Mouse (Mus musculus) CH12.LX (cell line): ENCODE measurements at regions not wholly inside any gene's neighbourhood (a gene's known extent, or its start where the extent isn't known, plus 50 kb on each side); places are given as distances from the start of the nearest gene placed in this dataset.

Experiments used
- DNase-seq: peaks from one replicate; pipeline ENCODE4 v3.0.0-alpha.2; 2013; ENCODE audit errors: extremely low read depth
- H3K27ac ChIP-seq: 2 replicates; pipeline ENCODE4 v1.5.1; 2012; ENCODE audit warnings: low read depth, mild to moderate bottlenecking, control low read depth, moderate library complexity; ENCODE audit not compliant: insufficient read depth
- H3K27me3 ChIP-seq: replicated peaks from 2 replicates; pipeline ENCODE3; 2012; ENCODE audit warnings: inconsistent platforms
- H3K36me3 ChIP-seq, 2 experiments: replicated peaks in 1 of 2; 2 replicates each; pipeline versions ENCODE3 to v1.6.1; 2012; ENCODE audit warnings: inconsistent platforms in 1 of 2, low read length in 1 of 2, mild to moderate bottlenecking in 1 of 2, mixed read lengths in 1 of 2, moderate library complexity in 1 of 2; ENCODE audit not compliant: control insufficient read depth in 1 of 2, insufficient read depth in 1 of 2
- H3K4me1 ChIP-seq, 2 experiments: 2 replicates each; pipeline ENCODE4 v1.6.1; 2012; ENCODE audit warnings: inconsistent platforms in 1 of 2, moderate library complexity in 1 of 2; ENCODE audit not compliant: insufficient read depth in 2 of 2, control insufficient read depth in 1 of 2
- H3K4me2 ChIP-seq: 2 replicates; pipeline ENCODE4 v1.6.1; 2012; ENCODE audit warnings: low read depth, mild to moderate bottlenecking, control low read depth; ENCODE audit not compliant: poor library complexity, insufficient read depth, severe bottlenecking
- H3K4me3 ChIP-seq, 3 experiments: fragments of 150-350 bp in 1 of 3; sonication (generic) in 1 of 3; replicated peaks in 1 of 3; 2 replicates each; pipeline versions ENCODE3 to v1.5.1; 2011 to 2012; ENCODE audit warnings: low read depth in 2 of 3, low read length in 2 of 3, mild to moderate bottlenecking in 2 of 3, moderate library complexity in 2 of 3, control low read depth in 1 of 3, improper control_type of control experiment in 1 of 3, inconsistent platforms in 1 of 3, mixed read lengths in 1 of 3; ENCODE audit not compliant: poor library complexity in 1 of 3
- H3K79me2 ChIP-seq: replicated peaks from 2 replicates; pipeline ENCODE4 v1.6.1; 2012; ENCODE audit warnings: mild to moderate bottlenecking, moderate library complexity; ENCODE audit not compliant: control insufficient read depth, poor library complexity, insufficient read depth, severe bottlenecking; ENCODE audit errors: extremely low read depth
- H3K9ac ChIP-seq: 2 replicates; pipeline ENCODE4 v1.6.1; 2012; ENCODE audit warnings: low read depth, mild to moderate bottlenecking, control low read depth, moderate library complexity; ENCODE audit not compliant: insufficient read depth
- H3K9me3 ChIP-seq: replicated peaks from 2 replicates; pipeline ENCODE3; 2012; ENCODE audit warnings: low read length, inconsistent platforms, mixed read lengths
- BHLHE40 ChIP-seq: IDR thresholded peaks from 2 replicates; pipeline ENCODE4 v1.6.1; 2011; ENCODE audit warnings: mild to moderate bottlenecking, low read depth, low read length, improper control_type of control experiment
- CHD1 ChIP-seq: IDR thresholded peaks from 2 replicates; pipeline ENCODE4 v1.6.1; 2012; ENCODE audit warnings: low read depth, low read length, improper control_type of control experiment, inconsistent platforms
- CHD2 ChIP-seq: IDR thresholded peaks from 2 replicates; pipeline ENCODE4 v1.6.1; 2011; ENCODE audit warnings: low read length, improper control_type of control experiment
- CTCF ChIP-seq, 2 experiments: IDR thresholded peaks in 1 of 2; conservative IDR thresholded peaks in 1 of 2; 2 replicates each; pipeline ENCODE4 v1.5.1; 2011 to 2012; ENCODE audit warnings: low read depth in 2 of 2, low read length in 2 of 2, improper control_type of control experiment in 1 of 2, inconsistent platforms in 1 of 2, mild to moderate bottlenecking in 1 of 2, moderate library complexity in 1 of 2
- E2F4 ChIP-seq: IDR thresholded peaks from 2 replicates; pipeline ENCODE4 v1.6.1; 2011; ENCODE audit warnings: low read depth, low read length, improper control_type of control experiment; ENCODE audit not compliant: insufficient replicate concordance
- ELF1 ChIP-seq: IDR thresholded peaks from 2 replicates; pipeline ENCODE4 v1.6.1; 2014; ENCODE audit warnings: low read depth, mild to moderate bottlenecking, inconsistent platforms, low read length, improper control_type of control experiment
- EP300 ChIP-seq: IDR thresholded peaks from 2 replicates; pipeline ENCODE4 v1.6.1; 2011; ENCODE audit warnings: low read length, improper control_type of control experiment
- ETS1 ChIP-seq: conservative IDR thresholded peaks from 2 replicates; pipeline ENCODE4 v1.6.1; 2012; ENCODE audit warnings: low read depth, mild to moderate bottlenecking, inconsistent platforms, low read length, improper control_type of control experiment, moderate library complexity
- GABPA ChIP-seq: IDR thresholded peaks from 2 replicates; pipeline ENCODE4 v1.6.1; 2012; ENCODE audit warnings: low read depth, low read length, improper control_type of control experiment, inconsistent platforms; ENCODE audit not compliant: insufficient replicate concordance
- HCFC1 ChIP-seq: IDR thresholded peaks from 2 replicates; pipeline ENCODE4 v1.6.1; 2012; ENCODE audit warnings: low read depth, mild to moderate bottlenecking, inconsistent platforms, low read length, improper control_type of control experiment
- IRF4 ChIP-seq: IDR thresholded peaks from 2 replicates; pipeline ENCODE4 v1.6.1; 2014; ENCODE audit warnings: low read depth, mild to moderate bottlenecking, inconsistent platforms, low read length, improper control_type of control experiment
- JUN ChIP-seq: IDR thresholded peaks from 2 replicates; pipeline ENCODE4 v1.6.1; 2011; ENCODE audit warnings: low read depth, mild to moderate bottlenecking, low read length, improper control_type of control experiment, moderate library complexity; ENCODE audit not compliant: insufficient read depth
- JUND ChIP-seq: conservative IDR thresholded peaks from 2 replicates; pipeline ENCODE4 v1.6.1; 2011; ENCODE audit warnings: low read depth, low read length, improper control_type of control experiment
- KAT2A ChIP-seq: IDR thresholded peaks from 2 replicates; pipeline ENCODE4 v1.6.1; 2012; ENCODE audit warnings: low read length, improper control_type of control experiment, inconsistent platforms; ENCODE audit not compliant: insufficient replicate concordance
- MAFK ChIP-seq: IDR thresholded peaks from 2 replicates; pipeline ENCODE4 v1.6.1; 2011; ENCODE audit warnings: low read length, improper control_type of control experiment; ENCODE audit not compliant: insufficient replicate concordance
- MAX ChIP-seq: IDR thresholded peaks from 2 replicates; pipeline ENCODE4 v1.6.1; 2011; ENCODE audit warnings: low read length, improper control_type of control experiment
- MAZ ChIP-seq: IDR thresholded peaks from 2 replicates; pipeline ENCODE4 v1.6.1; 2012; ENCODE audit warnings: low read depth, mild to moderate bottlenecking, inconsistent platforms, low read length, improper control_type of control experiment, moderate library complexity
- MEF2A ChIP-seq: IDR thresholded peaks from 2 replicates; pipeline ENCODE4 v1.6.1; 2014; ENCODE audit warnings: low read depth, mild to moderate bottlenecking, inconsistent platforms, low read length, improper control_type of control experiment, borderline replicate concordance
- MXI1 ChIP-seq: IDR thresholded peaks from 2 replicates; pipeline ENCODE4 v1.6.1; 2011; ENCODE audit warnings: mild to moderate bottlenecking, low read depth, low read length, improper control_type of control experiment
- MYC ChIP-seq: IDR thresholded peaks from 2 replicates; pipeline ENCODE4 v1.6.1; 2011; ENCODE audit warnings: low read depth, mild to moderate bottlenecking, improper control_type of control experiment, low read length
- NELFE ChIP-seq: IDR thresholded peaks from 2 replicates; pipeline ENCODE4 v1.6.1; 2011; ENCODE audit warnings: low read depth, low read length, improper control_type of control experiment
- NRF1 ChIP-seq: IDR thresholded peaks from 2 replicates; pipeline ENCODE4 v1.6.1; 2014; ENCODE audit warnings: low read depth, mild to moderate bottlenecking, inconsistent platforms, low read length, improper control_type of control experiment, moderate library complexity
- PAX5 ChIP-seq: IDR thresholded peaks from 2 replicates; pipeline ENCODE4 v1.6.1; 2012; ENCODE audit warnings: low read length, inconsistent platforms, mixed read lengths
- POLR2A ChIP-seq: IDR thresholded peaks from 2 replicates; pipeline ENCODE4 v1.6.1; 2011; ENCODE audit warnings: low read depth, mild to moderate bottlenecking, improper control_type of control experiment, low read length
- POLR2AphosphoS2 ChIP-seq: IDR thresholded peaks from 2 replicates; pipeline ENCODE4 v1.6.1; 2011; ENCODE audit warnings: low read depth, low read length, improper control_type of control experiment
- RAD21 ChIP-seq: IDR thresholded peaks from 2 replicates; pipeline ENCODE4 v1.6.1; 2011; ENCODE audit warnings: low read depth, mild to moderate bottlenecking, low read length, improper control_type of control experiment, moderate library complexity
- RCOR1 ChIP-seq: conservative IDR thresholded peaks from 2 replicates; pipeline ENCODE4 v1.6.1; 2012; ENCODE audit warnings: low read depth, mild to moderate bottlenecking, inconsistent platforms, low read length, improper control_type of control experiment
- SIN3A ChIP-seq: IDR thresholded peaks from 2 replicates; pipeline ENCODE4 v1.6.1; 2012; ENCODE audit warnings: low read length, improper control_type of control experiment, inconsistent platforms
- SMC3 ChIP-seq: IDR thresholded peaks from 2 replicates; pipeline ENCODE4 v1.6.1; 2011; ENCODE audit warnings: low read depth, low read length, improper control_type of control experiment
- TBP ChIP-seq: conservative IDR thresholded peaks from 2 replicates; pipeline ENCODE4 v1.6.1; 2011; ENCODE audit warnings: low read depth, low read length, improper control_type of control experiment
- TCF12 ChIP-seq: IDR thresholded peaks from 2 replicates; pipeline ENCODE4 v1.6.1; 2014; ENCODE audit warnings: low read depth, mild to moderate bottlenecking, inconsistent platforms, low read length, improper control_type of control experiment
- UBTF ChIP-seq: IDR thresholded peaks from 2 replicates; pipeline ENCODE4 v1.6.1; 2012; ENCODE audit warnings: low read depth, mild to moderate bottlenecking, inconsistent platforms, low read length, improper control_type of control experiment, moderate library complexity
- USF1 ChIP-seq: IDR thresholded peaks from 2 replicates; pipeline ENCODE4 v1.6.1; 2014; ENCODE audit warnings: low read depth, mild to moderate bottlenecking, inconsistent platforms, low read length, improper control_type of control experiment
- USF2 ChIP-seq: conservative IDR thresholded peaks from 2 replicates; pipeline ENCODE4 v1.6.1; 2011; ENCODE audit warnings: low read depth, low read length, improper control_type of control experiment
- ZC3H11A ChIP-seq: IDR thresholded peaks from 2 replicates; pipeline ENCODE4 v1.6.1; 2012; ENCODE audit warnings: low read depth, mild to moderate bottlenecking, inconsistent platforms, low read length, improper control_type of control experiment
- ZKSCAN1 ChIP-seq: IDR thresholded peaks from 2 replicates; pipeline ENCODE4 v1.6.1; 2012; ENCODE audit warnings: low read depth, inconsistent platforms, low read length, improper control_type of control experiment, borderline replicate concordance
- ZMIZ1 ChIP-seq: IDR thresholded peaks from 2 replicates; pipeline ENCODE4 v1.6.1; 2012; ENCODE audit warnings: low read depth, mild to moderate bottlenecking, inconsistent platforms, low read length, improper control_type of control experiment
- ZNF384 ChIP-seq: IDR thresholded peaks from 2 replicates; pipeline ENCODE4 v1.6.1; 2012; ENCODE audit warnings: low read depth, low read length, improper control_type of control experiment, inconsistent platforms
- dilution Hi-C: fragments of 300-500 bp; cut with MboI; formaldehyde crosslinking; loops from 2 replicates; pipeline ENCODE4 v1.14.3; 2020; ENCODE audit warnings: low sequenced_read_pairs; ENCODE audit not compliant: extremely low pct_unique_long_range_greater_than_20kb, extremely low pct_ligation_motif_present
- in situ Hi-C: fragments of 300-500 bp; cut with MboI; formaldehyde crosslinking; loops from 3 replicates; pipeline ENCODE4 v1.14.3; 2019; ENCODE audit warnings: low sequenced_read_pairs, low pct_ligation_motif_present, low pct_unique_long_range_greater_than_20kb, mixed read lengths

DNA sequence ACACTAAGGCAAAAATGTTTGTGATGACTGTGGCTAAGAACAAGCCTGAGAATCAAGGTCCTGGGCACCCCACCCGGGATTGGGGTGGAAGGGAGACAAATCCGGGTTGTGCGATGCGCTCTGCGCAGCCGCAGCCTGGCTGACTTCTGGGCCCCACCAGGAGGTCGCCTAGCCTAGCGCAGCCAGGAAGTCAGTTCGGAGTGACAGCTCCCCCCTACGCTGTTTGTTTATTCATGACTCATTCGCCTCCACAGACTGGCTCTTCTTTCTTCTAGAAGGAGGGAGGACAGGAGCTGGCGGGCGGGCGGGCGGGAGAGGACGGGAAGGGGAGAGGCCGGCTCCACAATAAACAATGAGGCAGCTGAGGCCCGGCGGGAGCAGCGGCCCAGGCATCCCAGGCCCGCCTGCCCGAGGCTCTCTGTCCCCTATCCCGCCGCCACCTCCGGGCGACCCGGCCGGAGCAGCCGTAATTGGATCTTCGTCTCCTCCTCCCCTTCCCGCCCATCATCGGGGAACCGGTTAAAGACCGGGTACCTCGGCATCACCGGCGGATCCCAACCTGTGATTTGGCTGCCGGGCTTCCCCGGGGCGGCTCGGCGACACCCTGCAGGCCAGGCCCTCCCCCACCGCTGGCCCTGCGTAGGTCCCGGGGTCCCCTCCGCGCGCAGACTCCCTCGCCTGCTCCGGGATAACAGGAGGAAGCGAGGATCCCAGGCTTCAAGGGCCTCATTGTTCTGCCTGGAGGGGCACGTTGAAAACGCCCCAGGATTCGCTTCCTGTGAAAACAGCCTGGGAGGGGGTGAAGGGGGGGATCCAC lies 80.9 kb upstream of the Zmiz1 start:
- no peaks in the 10 kb centered on the region for H3K27me3 ChIP-seq
- 0 out of 2 replicates have a peak, but pooled peaks have one; percentile 9 for TF ChIP-seq BHLHE40
- TF ChIP-seq POLR2A, result peak; percentile 70
- TF ChIP-seq JUND, result no peak
- peak; percentile 94 for TF ChIP-seq NRF1
- no peak for TF ChIP-seq RAD21
- TF ChIP-seq CHD1, result no peak
- TF ChIP-seq CHD2, result 0 out of 2 replicates have a peak, but pooled peaks have one; percentile 3
- TF ChIP-seq PAX5, result no peak
- TF ChIP-seq MYC, result no peak; the same call in 1 of the 2 replicates
- peak; percentile 55 for TF ChIP-seq HCFC1
- no peak for TF ChIP-seq GABPA
- TF ChIP-seq MXI1, result peak; percentile 53; the same call in 1 of the 2 replicates
- TF ChIP-seq MAFK, result no peak
- TF ChIP-seq RCOR1, result no peak
- TF ChIP-seq ELF1, result peak; percentile 84
- TF ChIP-seq CTCF (conservative IDR thresholded peaks at IDR 0.05 in 1 of 2, IDR thresholded peaks at IDR 0.05 in 1 of 2; ENCODE audit: low read depth in 2 of 2, low read length in 2 of 2), result no peak
- TF ChIP-seq ZNF384, result no peak
- TF ChIP-seq POLR2AphosphoS2, result no peak
- TF ChIP-seq UBTF, result peak; percentile 77; the same call in 1 of the 2 replicates
- TF ChIP-seq MEF2A, result peak; percentile 41; the same call in 1 of the 2 replicates
- TF ChIP-seq SMC3, result no peak
- no peak for TF ChIP-seq E2F4
- peak; percentile 58 for TF ChIP-seq SIN3A
- peak; percentile 10 for TF ChIP-seq TCF12
- TF ChIP-seq USF2, result no peak
- TF ChIP-seq JUN, result no peak
- 0 out of 2 replicates have a peak, but pooled peaks have one; percentile 24 for TF ChIP-seq ZMIZ1
- TF ChIP-seq MAX, result no peak
- TF ChIP-seq ETS1, result no peak; the same call in 1 of the 2 replicates
- no peak for TF ChIP-seq KAT2A
- no peak for TF ChIP-seq ZKSCAN1
- TF ChIP-seq IRF4, result 0 out of 2 replicates have a peak, but pooled peaks have one; percentile 10
- 0 out of 2 replicates have a peak, but pooled peaks have one; percentile 55 for TF ChIP-seq TBP
- no peak for TF ChIP-seq EP300
- TF ChIP-seq MAZ, result peak; percentile 42; the same call in 1 of the 2 replicates
- no peak for TF ChIP-seq USF1
- TF ChIP-seq NELFE, result peak; percentile 68
- TF ChIP-seq ZC3H11A, result no peak
- dilution Hi-C loops (no loop called here), in situ Hi-C loops (no loop called here)
- peak overlapping the region; percentile 86 for H3K4me2 ChIP-seq
- H3K4me1 ChIP-seq, result peaks cover 25 to 62% of the 10 kb centered on the region in 2 experiments
- H3K27ac ChIP-seq, result peak overlapping the region; percentile 61
- peak overlapping the region; percentile 87 for H3K9ac ChIP-seq
- DNase-seq, result peak; percentile 90
- H3K36me3 ChIP-seq, result peaks cover 0 to 6% of the 10 kb centered on the region in 2 experiments
- H3K4me3 ChIP-seq, result peak overlapping the region; percentile 60 to 67 (median 66)
- no peaks in the 10 kb centered on the region for H3K9me3 ChIP-seq
- H3K79me2 ChIP-seq, result no peaks in the 10 kb centered on the region
